Mouse (Mus musculus) lung, postnatal 0 days (tissue): ENCODE data around the gene Card19.

Source experiments
- CTCF ChIP-seq: IDR thresholded peaks from 2 replicates; pipeline ENCODE4 v1.5.1; 2016; ENCODE audit warnings: antibody characterized with exemption, mild to moderate bottlenecking
- EP300 ChIP-seq: IDR thresholded peaks from 2 replicates; pipeline ENCODE4 v1.6.1; 2016; ENCODE audit warnings: antibody characterized with exemption, mild to moderate bottlenecking, control low read depth

DNA sequence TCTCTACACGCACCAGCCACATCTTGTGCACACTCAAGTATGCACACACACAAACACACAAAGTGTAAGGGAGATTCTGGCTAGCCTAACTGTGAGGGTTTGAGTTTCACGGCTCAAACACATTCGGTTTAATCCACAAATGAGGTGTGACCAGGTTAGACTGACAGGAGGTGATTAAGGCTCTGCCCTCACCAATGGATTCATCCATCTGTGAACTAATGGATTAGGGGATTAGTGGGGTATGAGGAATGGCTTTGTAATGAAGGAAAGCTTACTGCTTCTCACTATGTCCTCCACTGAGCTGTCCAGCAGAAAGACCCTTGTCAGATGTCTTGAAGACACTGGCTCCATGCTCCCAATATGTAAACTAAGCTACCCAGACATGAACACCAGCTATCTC, 2.8 kb upstream of the Card19 start:
- TF ChIP-seq EP300, result no peak
- no peak for TF ChIP-seq CTCF
